Comparison of ENCODE assay signal across 8 mouse cellular contexts in genomic region chr1:52118860-52119591, GRCm38 (mm10). TPM values are rescaled to one million over a fixed set of nuclear protein-coding genes. Genes with fewer than 3 reads are reported as not detected.
A peak's percentile ranks its signal among the peaks of the same experiment; 100 is the strongest.
DNase-seq lines count a peak whose midpoint lies in the region; ATAC-seq lines count a peak whose summit lies in the region.

TSS of gene Stat1 (plus strand) at chr1:52119440.

- WGBS in hindbrain, embryonic 12.5 days, result 5% methylated on average over 37 of the region's 37 CpGs

- DNase-seq in Muller cell, postnatal 12 days (ENCODE audit: inconsistent ontology term), result peak; percentile 97
- DNase-seq in cerebellum, adult 9-11 months, result peak; percentile 85
- DNase-seq in frontal cortex, postnatal 10 days (ENCODE audit: low spot score in 2 of 2), result peak; percentile 61 to 77
- peak; percentile 74 to 78 for DNase-seq in layer of hippocampus, postnatal 14 days (ENCODE audit: low spot score in 2 of 2)
- peak; percentile 89 for DNase-seq in lung, postnatal 14 days
- peak; percentile 81 for DNase-seq in retina, adult 2 months (ENCODE audit: low read depth, low spot score)
- DNase-seq in thymus, postnatal 36 days, result peak; percentile 89 to 92

- peak; percentile 96 for ATAC-seq in hindbrain, embryonic 12.5 days (ENCODE audit: low FRiP score)

- peak within 1 kb of the TSS; percentile 92 for H3K4me2 ChIP-seq in hindbrain, embryonic 12.5 days (replicated peaks)

- peaks cover 6% of the 10 kb centered on the region; the same call in 1 of the 2 replicates for H3K4me1 ChIP-seq in hindbrain, embryonic 12.5 days

- H3K9ac ChIP-seq in hindbrain, embryonic 12.5 days, result peak within 1 kb of the TSS; percentile 85

- H3K27ac ChIP-seq in hindbrain, embryonic 12.5 days, result 0 out of 2 replicates have a peak within 1 kb of the TSS, but pooled peaks have one; percentile 56

- H3K4me3 ChIP-seq in hindbrain, embryonic 12.5 days, result peak within 1 kb of the TSS; percentile 87

- H3K27me3 ChIP-seq in hindbrain, embryonic 12.5 days, result no peaks in the 10 kb centered on the region

- H3K36me3 ChIP-seq in hindbrain, embryonic 12.5 days, result peaks cover 3% of the 10 kb centered on the region; the same call in 1 of the 2 replicates

- no peaks in the 10 kb centered on the region for H3K9me3 ChIP-seq in hindbrain, embryonic 12.5 days (replicated peaks)

RNA-seq across cellular contexts. Expression of gene Stat1, which starts in this region (rescaled TPM):
- polyA plus RNA-seq in hindbrain, embryonic 12.5 days (2016; fragmentation: Nextera tagmentation; extraction: Ambion mirVana), result 17.9 and 19.2 TPM in 2 replicates
- total RNA-seq in layer of hippocampus, postnatal 14 days (2021), result 10 to 100 TPM; 15.8 to 17.9 TPM

Comparison
In these comparisons a context has a peak if more than half of its experiments do, and no peak if none do; other contexts are left out.
1. Peak in every context shown above with its lines: DNase-seq, ATAC-seq, H3K4me3 ChIP-seq and H3K27ac ChIP-seq.